Mouse (Mus musculus): ENCODE measurements around the gene Arrdc2. TPM values are rescaled to one million over a fixed set of nuclear protein-coding genes. Genes with fewer than 3 reads are reported as not detected.

The Arrdc2 gene
- total RNA-seq, 1 experiment from 2014 or later = 20.7 TPM

DNA sequence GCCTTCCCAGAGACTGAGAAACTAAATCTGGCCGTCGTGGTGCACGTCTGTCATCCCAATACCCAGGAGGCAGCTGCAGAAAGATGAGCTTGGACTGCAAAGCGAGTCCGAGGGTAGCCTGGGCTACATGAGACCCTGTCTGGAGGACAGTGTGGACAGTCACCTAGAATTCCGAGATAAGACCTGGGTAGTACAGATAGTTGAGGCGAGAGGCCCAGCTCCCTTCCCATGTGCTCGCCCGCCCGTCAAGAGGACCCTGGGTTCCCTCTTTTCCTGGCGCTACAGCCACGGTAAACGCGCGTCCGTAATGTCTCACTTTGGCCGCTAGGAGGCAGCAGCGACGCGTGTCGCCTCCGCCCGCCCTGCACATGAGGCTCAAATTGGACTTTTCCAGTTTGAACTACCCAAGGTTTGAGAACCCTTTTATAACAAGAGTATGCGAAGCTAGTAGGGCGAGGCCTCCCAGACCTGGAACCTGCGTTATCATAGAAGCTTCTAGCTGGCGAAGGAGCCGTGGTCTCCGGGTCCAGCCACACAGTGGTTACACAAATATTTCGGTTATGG lies 18.0 kb downstream of the Arrdc2 start:
- ATAC-seq (ENCODE audit: extremely low read depth, insufficient number of reproducible peaks, low FRiP score, poor library complexity, severe bottlenecking) = peak; percentile 84

DNA sequence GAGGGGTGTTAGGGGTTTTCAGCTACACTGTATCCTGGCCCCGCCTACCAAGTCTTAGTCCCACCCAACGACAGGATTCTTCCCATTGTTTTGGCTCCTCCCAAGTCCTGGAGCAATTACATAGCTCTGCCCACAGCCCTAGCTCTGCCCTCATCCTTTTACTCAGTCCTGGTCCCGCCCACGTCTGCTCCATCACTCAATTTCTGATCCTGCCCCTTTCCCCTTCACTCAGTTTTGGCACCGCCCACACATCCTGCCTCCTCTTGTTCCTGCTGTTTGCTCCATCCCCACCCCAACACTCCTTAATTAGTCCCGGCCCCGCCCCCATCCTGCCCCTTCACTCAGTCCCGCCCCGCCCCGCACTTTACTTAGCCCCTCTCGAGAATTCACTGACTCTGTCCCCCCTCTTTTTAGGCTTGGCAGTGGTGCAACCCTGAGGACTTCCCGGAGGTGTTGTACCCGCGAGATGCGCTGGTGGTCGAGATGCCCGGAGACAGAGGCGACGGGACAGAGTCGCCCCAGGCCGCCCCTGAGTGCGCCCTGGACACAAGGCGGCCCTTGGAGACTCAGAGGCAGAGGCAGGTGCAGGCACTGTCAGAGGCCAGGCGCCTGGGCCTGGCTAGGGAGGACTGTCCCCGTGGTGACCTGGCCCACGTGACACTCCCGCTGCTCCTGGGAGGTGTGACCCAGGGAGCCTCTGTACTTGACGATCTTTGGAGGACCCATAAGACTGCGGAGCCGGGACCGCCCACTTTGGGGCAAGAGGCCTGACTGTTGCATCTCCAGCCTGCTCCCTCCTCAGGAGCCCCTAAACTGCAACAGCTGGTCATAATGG lies 19.2 kb downstream of the Arrdc2 start:
- ATAC-seq (ENCODE audit: extremely low read depth, insufficient number of reproducible peaks, low FRiP score, poor library complexity, severe bottlenecking) = no peak

DNA sequence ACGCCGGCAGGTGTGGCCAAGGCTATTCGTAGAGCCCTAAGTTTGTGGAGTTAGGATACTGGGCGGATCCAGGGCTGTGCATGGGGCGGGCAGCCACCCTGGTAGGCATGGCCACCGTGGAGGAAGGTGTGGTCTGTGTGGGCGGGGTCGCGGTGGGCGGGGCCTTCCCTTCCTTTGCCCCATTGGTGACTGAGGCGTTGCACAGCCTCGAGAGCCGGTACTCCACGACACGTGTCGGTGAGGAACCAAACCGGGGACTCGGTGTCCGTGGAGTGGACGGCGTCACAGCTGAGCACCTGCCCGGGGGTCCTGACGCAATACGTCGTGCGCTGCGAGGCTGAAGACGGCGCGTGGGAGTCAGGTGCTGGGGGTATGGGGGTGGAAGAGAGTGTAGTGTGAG lies 22.8 kb downstream of the Arrdc2 start:
- no peak for ATAC-seq (ENCODE audit: extremely low read depth, insufficient number of reproducible peaks, low FRiP score, poor library complexity, severe bottlenecking)

DNA sequence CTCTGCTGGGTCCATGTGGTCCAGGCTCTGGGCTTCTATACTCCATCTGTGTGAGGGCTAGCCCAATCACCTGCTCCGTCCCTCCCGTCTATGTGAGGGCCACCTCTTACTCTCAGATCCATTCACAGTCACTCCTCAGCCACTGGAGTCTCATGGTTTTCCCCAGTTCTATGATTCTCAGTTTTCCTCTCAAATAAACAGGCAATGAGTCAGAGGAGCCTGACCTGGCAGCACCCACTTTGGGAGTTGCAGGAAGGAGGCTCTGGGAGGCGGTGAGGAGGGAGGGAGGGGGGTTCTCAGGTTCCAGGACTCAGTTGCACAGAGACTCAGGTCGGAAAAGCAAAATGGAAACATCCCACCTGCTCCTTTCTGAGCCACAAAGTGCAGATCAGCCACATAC lies 26.6 kb downstream of the Arrdc2 start:
- ATAC-seq (ENCODE audit: extremely low read depth, insufficient number of reproducible peaks, low FRiP score, poor library complexity, severe bottlenecking) = no peak

DNA sequence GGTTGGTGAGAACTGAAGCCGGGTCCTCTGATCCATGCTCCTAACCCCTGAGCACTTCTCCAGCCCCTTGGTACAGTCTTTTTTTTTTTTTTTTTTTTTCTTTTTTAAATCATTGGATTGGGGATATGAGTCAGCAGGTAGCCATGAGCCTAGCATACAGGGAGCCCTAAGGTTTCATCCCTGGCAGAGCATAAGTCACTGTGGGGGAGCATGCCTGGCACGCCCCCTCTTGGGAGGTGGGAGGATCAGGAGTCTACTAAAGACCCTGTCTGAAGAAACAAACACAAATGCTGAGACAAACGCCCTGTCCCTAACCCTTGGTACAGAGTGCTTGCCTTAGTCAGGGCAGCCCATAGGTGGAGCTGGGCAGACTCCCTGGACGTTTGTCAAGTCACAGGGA lies 27.5 kb downstream of the Arrdc2 start:
- ATAC-seq (ENCODE audit: extremely low read depth, insufficient number of reproducible peaks, low FRiP score, poor library complexity, severe bottlenecking) = no peak

DNA sequence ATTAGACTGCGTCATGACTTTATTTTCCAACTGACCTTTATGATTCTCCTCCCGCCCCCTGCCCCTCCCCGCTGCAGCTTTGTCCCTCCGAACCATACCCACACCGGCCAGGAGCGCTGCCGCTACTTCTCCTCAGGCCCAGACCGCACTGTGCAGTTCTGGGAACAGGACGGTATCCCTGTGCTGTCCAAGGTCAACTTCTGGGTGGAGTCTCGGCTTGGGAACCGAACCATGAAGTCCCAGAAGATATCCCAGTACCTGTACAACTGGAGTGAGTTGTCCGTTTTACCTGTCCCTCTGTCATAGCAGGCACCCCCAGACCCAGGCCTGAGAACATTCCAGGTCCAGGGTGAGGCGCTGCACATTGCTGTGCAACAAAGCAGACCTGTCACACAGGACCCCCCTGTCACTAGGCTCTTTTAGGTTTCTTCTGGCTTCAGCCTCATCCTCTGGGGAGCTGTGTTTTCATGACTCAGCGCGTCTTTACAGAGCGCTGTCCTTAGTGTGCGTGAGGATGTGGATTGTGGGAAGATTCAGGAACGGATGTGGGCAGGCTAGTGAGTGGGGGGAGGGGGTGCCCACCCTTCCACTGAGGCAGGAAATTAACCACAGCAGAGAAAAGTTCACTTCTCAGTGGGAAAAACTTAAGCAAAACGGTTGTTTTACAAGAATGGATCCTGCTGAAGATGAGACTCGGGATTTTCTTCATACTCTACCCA lies 28.4 kb downstream of the Arrdc2 start:
- ATAC-seq (ENCODE audit: extremely low read depth, insufficient number of reproducible peaks, low FRiP score, poor library complexity, severe bottlenecking) = no peak

DNA sequence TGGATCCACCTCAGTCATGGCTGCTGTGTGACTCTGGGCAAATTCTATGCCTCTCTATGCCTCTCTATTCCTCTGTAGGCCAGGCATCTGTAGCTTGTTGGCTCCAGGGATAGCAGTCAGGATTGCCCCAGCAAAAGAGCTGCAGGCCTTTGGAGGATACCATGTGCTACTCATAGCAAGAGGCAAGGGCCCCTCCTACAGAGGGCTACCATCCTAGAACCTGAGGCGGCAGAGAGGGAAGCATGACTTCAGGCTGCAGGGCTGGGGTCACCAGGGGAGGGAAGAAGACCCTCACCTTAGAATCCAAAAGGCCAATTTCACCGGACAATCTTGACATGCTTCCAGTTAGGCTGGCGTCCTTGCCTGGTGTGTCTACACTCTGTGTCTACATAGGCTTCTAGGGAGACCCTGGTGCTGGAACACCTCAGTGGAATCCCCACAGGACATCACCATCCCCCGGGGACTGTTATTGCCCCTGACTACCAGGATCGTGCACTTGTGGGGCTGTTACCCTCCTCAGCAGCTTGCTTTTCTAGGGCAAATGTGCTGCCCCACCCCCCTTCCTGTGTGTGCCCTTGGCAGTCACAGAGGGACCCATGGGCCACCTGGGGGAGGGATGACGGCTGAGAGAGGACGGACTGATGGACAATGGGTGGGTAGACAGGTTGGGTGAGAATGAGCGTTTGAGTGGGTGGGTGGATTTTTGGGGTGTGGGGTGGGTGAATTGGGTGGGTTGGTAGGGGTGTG lies 30.4 kb downstream of the Arrdc2 start:
- ATAC-seq (ENCODE audit: extremely low read depth, insufficient number of reproducible peaks, low FRiP score, poor library complexity, severe bottlenecking) = no peak

DNA sequence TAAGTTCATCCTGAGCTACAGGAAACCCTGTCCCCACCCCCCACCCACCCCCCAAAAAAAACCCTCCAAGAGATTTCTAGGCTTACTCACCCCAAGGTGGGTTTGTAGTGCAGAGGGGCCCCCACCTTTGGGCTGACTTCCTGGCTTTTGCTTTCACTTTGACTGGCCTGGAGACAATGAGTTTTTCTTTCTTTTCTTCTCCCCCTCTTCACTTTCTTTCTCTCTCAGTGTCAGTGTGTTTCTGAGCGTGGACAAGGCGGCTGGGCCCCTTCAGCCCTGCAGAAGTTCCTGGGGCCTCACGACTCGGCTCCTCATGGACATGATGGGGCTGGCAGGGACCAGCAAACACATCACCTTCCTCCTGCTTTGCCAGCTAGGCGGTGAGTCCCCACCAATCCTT lies 31.3 kb downstream of the Arrdc2 start, which contains the start of gene Il12rb1:
Il12rb1 (plus strand) TSS at position 211 of the 400 bp plus-strand sequence.
- ATAC-seq (ENCODE audit: extremely low read depth, insufficient number of reproducible peaks, low FRiP score, poor library complexity, severe bottlenecking) = no peak

DNA sequence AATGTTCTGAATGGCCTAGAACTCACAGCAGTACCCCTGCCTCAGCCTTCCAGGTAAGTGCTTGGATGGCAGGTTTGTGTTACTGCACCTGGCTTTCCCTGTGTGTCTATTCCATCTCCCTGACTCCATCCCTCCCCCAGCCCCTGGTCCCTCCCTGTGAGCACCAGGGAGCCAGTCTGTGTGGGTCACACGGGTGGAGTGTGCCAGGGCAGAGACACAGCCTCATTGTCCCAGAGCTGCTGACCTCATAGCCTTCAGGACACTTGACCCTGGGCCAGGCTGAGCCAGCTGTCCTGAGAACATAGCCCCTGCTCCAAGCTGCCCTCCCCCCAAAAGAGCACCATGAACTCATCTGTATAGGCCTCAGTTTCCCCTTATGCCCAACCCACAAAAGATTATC lies 32.2 kb downstream of the Arrdc2 start:
- ATAC-seq (ENCODE audit: extremely low read depth, insufficient number of reproducible peaks, low FRiP score, poor library complexity, severe bottlenecking) = no peak

DNA sequence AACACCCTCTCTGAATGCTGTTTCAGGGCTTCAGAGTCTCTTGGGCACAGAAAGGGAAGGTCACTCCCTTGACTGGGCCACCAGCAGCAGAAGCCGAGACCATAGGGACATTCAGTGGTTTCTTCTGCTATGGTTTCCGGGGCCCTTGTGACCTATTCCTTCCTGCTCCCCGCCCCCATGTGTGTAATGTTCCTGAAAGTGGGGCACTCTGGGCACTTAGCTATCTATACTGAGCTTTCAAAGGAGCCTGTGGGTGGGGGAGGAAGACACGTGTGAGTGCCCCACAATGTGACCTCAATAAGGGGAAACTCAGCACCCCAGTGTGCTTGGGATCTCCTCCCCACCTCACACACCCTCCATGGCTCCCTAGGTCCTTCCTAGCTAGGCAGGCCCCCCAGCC lies 33.0 kb downstream of the Arrdc2 start:
- ATAC-seq (ENCODE audit: extremely low read depth, insufficient number of reproducible peaks, low FRiP score, poor library complexity, severe bottlenecking) = peak; percentile 37; the same call in 1 of the 2 replicates

DNA sequence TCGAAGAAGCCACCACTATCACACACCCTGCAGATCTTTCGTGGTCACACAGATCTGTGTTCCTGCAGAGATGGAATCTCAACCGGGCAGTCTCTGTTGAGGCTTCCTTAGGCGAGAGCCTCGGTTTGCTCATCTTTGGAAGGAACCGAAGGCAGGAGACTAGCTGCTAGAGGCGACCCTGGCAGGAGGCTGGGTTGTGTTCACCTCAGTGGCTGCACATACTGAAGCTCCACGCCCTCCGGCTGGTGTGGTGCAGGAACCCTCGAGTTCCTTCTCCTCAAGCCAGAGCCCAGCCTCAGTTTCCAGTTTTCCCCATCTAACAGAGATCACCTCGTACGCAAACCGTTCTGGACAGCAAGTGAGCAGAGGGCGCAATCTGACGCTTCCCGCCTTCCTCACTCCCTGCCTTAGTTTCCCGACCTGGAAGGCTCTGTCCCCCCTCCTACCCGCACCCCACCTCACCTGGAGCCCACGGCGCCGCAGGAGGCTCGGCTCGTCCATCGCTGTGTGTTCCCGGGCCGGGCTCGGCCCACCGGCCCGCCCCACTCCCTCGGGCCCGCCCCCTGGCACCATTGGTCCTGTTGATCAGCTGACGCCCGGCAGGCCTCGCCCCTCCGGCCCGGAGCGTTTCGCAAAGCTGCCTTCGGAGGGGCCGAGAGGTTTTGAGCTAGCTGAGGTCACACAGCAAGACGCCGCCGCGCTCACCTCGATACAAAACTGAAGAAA lies 34.9 kb downstream of the Arrdc2 start, which contains the start of gene Mast3:
Mast3 (minus strand) TSS at position 574 of the 726 bp plus-strand sequence.
- peak; percentile 76 for ATAC-seq (ENCODE audit: extremely low read depth, insufficient number of reproducible peaks, low FRiP score, poor library complexity, severe bottlenecking)

DNA sequence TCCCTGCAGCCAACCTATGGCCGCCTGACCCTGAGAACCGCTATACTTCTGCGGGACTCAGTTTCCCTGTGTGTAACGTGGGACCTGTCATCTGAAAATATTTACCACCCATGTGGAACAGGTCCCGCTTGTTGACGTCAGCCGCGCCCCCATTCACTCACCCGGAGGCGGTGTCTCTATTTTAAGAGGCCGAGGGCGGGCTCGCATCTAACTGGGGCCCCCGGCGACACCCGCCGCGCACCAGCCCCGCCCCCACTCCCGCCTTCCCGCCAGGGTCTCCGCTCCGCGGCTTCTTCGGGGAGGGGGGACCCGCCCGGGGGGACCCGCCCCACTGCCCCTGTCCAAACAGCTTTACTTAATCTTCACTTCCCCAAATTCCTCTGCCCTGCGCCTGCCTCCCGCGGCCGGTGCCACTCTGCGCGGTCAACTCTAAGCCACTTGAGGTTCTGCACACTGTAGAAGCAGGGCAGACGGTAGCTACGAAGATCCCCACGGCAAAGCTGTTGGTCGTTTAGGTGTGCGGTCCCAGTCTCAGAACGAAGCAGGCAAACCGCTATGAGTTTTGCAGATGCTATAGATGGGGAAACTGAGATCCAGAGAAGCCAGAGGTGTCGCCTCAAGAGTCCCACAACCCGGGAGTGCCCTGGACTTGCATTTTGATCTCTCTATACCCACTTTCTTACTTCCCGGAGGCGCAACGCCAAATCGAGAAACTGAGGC lies 35.6 kb downstream of the Arrdc2 start:
- peak; percentile 37 for ATAC-seq (ENCODE audit: extremely low read depth, insufficient number of reproducible peaks, low FRiP score, poor library complexity, severe bottlenecking)

DNA sequence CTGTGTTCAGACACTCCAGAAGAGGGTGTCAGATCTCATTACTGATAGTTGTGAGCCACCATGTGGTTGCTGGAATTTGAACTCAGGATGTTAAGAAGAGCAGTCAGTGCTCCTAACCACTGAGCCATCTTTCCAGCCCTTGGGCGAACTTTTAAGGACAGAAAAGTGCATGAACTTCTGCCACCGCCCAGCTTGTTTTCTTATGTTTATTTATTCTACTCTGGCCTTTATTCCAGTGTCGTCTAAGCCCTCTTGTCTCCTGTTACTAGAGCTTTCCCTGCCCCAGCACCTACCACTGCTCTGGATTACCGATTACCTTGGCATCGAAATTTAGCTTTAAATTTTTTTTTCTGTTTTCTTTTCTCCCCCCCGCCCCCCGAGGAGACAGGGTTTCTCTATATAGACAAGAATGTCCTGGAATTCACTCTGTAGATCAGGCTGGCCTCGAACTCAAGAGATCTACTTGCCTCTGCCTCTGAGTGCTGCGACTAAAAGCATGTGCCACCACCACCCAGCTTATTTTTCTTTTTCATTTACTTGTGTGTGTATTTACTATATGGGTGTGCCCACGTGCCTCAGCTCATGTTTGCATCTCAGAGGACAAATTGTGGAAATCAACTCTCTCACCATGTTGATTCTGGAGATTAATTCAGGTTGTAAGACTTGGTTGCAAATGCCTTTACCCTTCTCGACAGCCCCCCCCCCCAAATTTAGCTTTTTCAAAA lies 36.6 kb downstream of the Arrdc2 start:
- ATAC-seq (ENCODE audit: extremely low read depth, insufficient number of reproducible peaks, low FRiP score, poor library complexity, severe bottlenecking) = no peak

DNA sequence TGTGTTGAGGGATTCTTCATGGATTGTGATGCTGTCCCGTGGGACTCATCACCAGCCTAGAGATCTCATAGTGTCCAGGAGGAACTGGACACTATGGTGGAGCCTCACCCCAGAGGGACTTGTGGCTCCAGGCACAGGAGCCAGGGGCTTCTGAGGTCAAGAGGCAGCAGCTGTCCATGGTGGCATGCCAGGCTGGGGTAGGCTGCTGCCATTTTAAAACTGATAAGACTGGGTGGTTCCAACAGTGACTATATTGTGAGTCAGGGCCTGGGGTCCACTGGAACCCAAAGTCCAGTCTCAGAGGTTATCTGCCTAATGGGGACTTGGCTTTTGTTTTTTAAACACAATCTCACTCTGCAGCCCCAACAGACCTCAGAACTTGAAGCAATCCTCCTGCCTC lies 37.7 kb downstream of the Arrdc2 start:
- ATAC-seq (ENCODE audit: extremely low read depth, insufficient number of reproducible peaks, low FRiP score, poor library complexity, severe bottlenecking) = no peak

DNA sequence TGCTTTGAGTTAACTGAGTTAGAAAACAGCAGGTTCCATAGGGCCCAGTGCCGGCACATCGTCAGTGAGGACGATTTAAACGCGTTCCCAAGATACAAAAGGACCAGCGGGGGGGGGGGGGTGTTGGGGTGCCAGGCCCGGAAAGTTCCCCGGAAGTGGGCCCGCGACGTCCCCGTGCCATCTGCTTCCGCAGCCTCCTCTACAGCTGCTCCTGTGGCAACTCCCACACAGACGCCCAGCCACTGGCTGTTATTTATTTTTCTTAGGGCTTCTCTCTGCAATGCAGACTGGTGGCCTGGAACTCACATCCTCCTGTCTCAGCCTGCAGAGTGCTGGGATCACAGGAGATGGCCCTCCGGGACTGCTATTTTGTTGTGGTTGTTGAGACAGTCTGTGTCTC lies 38.4 kb downstream of the Arrdc2 start:
- ATAC-seq (ENCODE audit: extremely low read depth, insufficient number of reproducible peaks, low FRiP score, poor library complexity, severe bottlenecking) = no peak

DNA sequence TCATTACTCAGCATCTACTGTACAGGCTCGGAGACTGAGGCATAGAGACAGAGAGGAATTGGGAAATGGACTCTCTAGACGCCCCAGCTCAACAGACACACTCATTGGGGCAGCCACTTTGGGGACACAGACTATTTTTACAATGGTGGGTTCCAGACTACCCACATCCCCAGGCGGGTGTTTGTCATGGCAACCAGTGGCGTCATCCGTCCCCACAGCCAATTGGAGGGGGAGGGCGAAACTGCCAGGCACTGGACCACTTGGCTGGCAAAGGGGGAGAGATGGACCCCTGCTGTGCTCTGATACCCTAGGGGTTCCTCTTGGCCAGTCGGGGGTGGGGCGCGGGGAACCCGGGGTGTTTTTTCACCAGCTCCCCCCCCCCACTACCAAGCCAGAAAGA lies 38.9 kb downstream of the Arrdc2 start:
- ATAC-seq (ENCODE audit: extremely low read depth, insufficient number of reproducible peaks, low FRiP score, poor library complexity, severe bottlenecking) = no peak

DNA sequence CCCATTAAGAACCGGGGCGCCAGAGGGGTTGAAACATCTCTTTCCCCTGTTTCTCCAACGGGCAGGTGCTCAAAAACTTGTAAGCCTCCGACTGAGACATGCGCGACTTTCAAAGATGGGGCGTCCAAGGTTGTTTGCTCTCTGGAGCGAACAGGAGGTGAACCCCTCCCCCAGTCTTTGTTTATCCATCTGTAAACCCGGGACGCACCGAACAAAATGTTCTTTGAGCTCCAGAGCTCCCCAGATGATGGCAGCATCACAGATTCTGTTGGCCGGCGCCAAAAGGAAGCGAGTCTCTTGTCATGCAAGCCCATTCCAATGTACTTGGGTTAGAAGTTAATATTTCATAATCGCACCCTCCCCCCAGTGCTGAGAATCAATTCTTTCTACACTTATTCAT lies 41.2 kb downstream of the Arrdc2 start:
- ATAC-seq (ENCODE audit: extremely low read depth, insufficient number of reproducible peaks, low FRiP score, poor library complexity, severe bottlenecking) = no peak
